Mouse (Mus musculus) cerebellum, adult 2 months (tissue): ENCODE results near the gene Smdt1.

Experiments used
- CTCF ChIP-seq: fragments of 200-500 bp; IDR thresholded peaks from 2 replicates; pipeline ENCODE4 v1.5.1; 2011; ENCODE audit warnings: low read depth, mild to moderate bottlenecking, control low read depth, low read length, moderate library complexity, borderline replicate concordance; ENCODE audit not compliant: insufficient read depth
- POLR2A ChIP-seq: fragments of 200-500 bp; IDR thresholded peaks from 2 replicates; pipeline ENCODE4 v1.6.1; 2011; ENCODE audit warnings: low read length, control low read depth, borderline replicate concordance; ENCODE audit not compliant: insufficient read depth

DNA sequence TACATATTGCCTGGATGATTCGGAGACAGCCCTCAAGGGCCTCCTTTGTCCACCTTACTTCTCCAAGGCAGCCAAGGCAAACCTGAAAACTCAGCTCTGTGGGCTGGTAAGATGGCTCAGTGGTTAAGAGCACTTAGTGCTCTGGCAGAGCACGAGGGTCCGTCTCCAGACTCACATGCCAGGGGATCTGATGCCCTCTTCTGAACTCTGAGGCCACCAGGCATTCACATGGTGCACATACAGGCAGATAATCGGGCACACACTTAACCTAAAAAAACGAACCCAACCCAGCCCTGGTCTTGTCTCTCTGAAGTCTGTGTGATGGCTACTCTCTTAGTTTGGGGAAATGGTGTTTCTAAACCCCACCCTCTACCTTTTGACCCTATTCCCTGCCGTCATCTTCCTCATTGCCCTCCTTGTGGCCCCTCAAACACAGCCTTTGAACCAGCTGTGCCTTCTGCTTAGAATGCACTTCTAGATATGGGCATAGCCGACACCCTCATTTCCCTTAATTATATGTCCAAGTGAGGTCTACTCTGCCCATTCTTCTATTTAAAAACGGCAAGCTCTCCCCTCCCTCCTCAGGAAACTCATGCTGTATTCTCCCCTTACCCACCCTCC, 985 bp downstream of the Smdt1 start:
- TF ChIP-seq CTCF (no peak), POLR2A (no peak)
